Mouse (Mus musculus) 416B (cell line): ENCODE measurements at regions not wholly inside any gene's neighbourhood (a gene's known extent, or its start where the extent isn't known, plus 50 kb on each side); places are given as distances from the start of the nearest gene placed in this dataset.

Experiments used
- DNase-seq: peaks from one replicate; pipeline ENCODE4 v3.0.0; 2011; ENCODE audit warnings: low read depth

GRCm38 (mm10) chr9:90683319-90683718 is 412.7 kb upstream of the Tbc1d2b start:
- DNase-seq, result no peak

GRCm38 (mm10) chr9:90690066-90690465 is 419.5 kb upstream of the Tbc1d2b start:
- no peak for DNase-seq

- DNase-seq, result no peak
These were observed 420.5 kb upstream of the Tbc1d2b start for GRCm38 (mm10) chr9:90691137-90691536.

DNA sequence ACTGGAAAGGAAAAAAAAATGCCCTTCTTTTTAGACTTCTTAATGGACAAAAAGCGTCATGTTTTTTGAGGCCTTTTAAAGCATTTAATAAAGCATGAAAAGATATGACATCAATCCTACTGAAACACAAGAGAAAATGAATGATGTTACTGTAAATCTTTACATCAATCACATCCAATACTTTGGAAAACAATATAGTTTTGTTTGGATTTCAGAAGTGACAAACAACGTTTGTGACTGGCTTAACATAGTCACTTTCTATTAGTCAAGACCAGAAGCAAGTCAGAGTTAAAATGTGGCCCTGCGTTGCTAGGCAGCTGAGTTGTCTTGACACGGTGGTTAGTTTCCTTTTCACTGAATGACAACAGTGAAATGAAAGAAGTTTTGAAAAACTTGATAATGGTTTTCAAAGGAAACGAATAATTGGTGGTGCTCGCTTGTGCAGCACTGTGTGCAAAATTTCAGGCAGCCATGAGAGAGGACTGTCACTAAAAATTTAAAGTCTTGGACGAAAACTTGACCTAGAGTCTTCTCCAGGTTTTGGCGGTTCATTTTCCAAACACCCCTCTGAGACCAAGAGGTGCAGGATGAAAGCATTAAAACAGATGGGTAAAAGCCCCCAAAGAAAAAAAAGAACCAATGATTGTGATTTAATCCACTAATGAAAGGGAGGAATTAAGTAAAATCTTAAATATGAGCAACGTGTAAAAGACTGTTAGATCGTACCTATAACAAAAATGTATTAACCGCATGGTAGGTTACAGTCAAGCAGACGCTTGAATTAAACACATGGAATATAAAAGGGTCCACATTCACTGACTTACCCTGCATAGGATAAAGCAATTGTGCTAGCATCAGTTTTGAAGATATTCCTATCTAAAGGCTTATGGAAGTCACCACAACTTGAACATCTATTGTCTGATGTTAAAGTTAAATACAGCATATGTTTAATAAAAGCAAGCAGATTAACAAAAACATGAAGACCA is 421.4 kb upstream of the Tbc1d2b start:
- DNase-seq, result no peak

GRCm38 (mm10) chr9:90693031-90693671 is 422.5 kb upstream of the Tbc1d2b start:
- DNase-seq, result no peak

DNA sequence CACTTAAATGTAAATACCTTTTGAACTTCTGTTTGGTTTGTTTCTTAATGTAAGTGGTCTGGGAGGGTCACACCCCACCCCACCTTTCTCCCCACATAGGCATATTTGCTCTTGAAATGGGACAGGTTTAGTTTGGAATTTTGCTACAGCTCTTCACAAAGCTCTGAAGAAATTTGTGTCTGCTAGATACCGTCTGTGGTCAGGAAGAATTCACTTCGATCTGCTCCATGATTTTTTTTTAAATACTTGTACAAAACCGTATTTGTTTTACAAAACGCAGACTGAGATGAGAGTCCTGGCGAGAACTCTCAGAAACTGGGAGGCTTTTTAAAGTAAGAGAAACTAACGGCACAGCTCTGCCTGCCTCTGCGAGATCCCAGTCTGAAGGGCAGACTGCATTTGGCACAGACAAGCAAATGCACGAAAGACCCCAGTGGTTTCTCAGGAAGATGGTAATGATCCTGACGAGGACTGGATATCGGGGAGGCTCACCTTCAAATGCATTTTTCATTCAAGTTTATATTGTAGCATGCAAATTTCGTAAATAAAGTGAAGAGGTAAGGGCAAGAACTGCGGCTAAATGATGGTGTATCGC is 423.5 kb upstream of the Tbc1d2b start:
- no peak for DNase-seq

DNA sequence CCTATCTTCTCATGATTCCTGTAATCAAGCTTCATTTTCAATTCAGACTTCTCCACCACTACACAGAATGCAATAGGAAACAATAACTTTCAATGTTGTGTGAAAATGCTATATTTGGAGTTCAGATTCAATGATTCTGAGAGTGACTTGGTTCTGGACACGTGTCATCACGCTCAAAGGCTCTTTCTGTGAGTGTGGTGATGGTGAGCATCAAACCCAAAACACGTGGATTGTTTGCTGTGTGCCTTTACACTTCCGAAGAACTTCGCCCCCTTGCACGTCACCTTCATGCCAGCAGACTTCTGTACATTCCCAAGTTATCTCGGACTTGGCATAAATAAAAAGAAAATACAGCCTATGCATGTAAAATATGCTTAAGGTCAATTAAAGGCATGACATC is 425.1 kb upstream of the Tbc1d2b start:
- DNase-seq, result no peak

GRCm38 (mm10) chr9:90697279-90698000 is 426.8 kb upstream of the Tbc1d2b start:
- peak; percentile 8 for DNase-seq

DNA sequence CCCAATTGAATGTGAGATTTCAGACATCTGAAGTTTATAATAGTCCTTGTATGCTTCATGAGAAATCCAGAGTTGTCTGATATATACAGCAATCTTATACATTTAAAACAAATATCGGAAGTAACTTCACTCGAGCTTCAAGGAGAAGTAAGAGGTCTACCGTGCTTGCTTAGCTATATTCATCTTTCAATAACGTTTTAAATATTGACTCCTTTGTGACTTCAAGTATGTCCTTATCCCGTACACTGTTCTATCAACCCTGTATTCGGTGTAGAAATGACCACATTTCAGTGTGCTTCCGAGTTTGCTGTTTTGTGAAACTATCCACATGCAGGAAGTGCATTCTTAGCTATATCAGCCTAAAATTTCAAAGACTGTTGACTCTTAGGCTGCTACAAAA is 427.8 kb upstream of the Tbc1d2b start:
- DNase-seq, result no peak

DNA sequence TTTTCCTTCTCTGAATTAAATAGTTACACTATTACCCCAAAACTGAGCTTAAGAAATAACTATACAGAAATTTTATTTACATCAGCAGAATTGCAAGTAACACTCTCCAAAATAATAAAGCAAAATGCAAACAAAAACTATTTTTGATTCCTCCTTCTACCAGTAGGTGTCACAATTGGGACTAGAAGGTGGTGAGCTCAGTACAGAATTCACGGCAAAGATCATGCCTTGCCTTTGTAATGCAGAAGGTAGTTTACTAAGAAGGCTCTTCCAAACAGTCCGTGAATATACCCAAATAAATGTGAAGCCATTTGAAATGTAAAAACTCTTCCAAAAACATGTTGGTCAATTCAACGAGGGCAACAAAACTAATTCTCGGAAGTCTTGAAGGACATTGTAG is 428.5 kb upstream of the Tbc1d2b start:
- DNase-seq, result peak; percentile 67

DNA sequence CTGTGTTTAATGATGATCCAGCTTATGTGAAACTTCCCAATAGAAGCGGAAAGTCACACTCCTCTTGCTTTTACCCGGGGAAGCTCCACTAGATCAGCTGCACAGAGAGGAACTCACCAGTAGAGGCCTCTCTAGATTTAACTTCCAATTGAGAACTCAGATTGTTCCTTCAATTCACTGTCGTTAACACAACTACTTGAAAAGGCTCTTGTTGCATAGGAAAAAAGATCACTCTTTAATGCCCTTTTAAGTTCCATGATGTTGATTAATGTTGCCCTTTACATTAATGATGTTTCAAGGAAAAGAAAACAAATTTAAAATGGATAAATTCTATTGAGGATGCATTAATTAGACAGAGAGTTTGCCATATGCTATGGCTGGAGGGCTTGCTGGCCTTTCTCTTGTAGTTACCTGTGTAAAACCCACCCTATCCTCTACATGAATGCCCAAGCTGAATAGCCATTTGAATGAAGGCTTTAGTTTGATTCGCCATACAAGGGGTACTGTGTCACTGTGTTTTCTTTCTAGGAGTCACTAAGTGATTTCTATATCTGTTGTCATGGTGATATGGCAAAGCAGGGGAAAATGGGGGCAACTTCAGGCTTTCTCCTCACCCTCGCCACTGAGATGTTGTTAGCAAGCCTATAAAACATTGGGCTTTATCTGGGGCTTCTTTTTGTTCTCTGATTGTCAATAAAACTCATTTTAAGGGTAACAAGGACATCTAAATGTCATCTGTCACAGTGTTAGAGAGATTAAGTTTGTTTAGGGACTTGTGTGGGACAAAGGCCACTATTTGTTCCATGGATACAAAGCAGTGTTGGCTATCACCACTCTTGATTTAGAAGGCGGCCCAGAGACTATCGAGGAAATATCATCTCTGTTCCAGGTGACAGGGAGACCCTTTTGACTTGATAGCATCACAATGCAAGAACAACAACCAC is 429.9 kb upstream of the Tbc1d2b start:
- DNase-seq, result peak; percentile 23

DNA sequence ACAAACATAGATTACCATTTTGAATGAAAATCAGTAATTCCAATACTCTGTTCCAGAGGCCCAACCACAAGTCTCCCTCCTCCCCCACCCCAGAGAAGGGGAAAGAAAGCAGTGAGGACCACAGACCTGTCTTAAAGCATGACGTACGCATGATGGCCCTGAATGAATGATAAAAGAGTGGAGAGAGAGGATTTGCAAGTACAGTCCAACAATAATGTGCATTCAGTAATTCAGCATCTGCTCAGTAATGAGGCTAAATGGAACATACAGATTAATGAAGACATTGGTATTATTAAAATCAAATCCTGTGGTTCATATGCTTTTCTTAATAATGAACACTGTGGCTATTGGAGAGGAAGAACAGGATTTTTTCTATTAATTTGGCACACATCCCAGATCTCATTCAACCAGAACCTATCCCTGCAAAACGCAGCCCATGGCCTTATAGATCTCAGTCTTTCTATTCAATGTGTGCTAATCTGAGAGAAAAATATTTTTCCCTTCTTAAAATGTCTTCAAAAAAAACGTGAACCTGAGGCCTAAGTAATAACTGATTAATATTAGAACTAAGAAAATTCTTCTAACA is 430.7 kb upstream of the Tbc1d2b start:
- no peak for DNase-seq

DNA sequence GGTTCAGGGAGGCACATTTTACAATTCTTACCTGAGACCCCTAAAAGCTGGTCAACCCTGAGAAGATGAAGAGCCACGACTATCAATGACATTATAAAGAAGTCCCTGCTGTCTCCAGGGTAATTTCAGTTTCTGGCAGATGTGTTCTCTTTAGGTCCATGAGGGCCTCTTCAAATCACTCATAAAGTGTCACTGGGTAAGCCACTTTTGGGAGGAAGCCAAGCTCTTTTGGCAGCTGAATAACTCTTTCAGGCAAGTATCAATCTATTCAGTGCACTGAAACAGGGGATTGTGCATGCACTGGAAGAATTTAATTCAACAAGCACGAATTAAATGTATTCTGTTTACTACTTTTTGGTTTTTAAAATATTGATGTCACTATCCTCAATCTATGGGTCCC is 443.1 kb upstream of the Tbc1d2b start:
- DNase-seq, result no peak

DNA sequence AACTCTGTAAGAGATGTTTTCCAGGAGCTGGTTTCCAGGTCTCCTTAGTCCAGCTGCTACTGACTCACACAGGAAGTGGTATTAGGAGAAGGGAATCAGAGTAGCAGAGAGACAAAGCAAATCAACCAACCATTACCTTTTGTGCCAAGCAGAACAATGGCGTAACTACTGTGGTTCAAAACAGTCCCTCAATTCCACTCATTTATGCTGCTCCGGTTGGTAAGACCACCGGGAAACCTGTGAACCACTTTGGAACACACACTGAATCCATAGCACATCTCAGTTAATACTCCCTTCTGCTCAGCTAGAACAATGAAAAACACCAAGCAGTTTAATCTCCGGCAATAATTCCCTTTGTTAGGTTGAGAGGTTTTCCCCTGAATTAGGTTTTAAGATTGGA is 460.8 kb upstream of the Tbc1d2b start:
- no peak for DNase-seq

- no peak for DNase-seq
These were observed 486.6 kb upstream of the Tbc1d2b start for GRCm38 (mm10) chr9:90757175-90757574.

GRCm38 (mm10) chr9:90774296-90774695 is 503.7 kb upstream of the Tbc1d2b start:
- DNase-seq, result no peak

DNA sequence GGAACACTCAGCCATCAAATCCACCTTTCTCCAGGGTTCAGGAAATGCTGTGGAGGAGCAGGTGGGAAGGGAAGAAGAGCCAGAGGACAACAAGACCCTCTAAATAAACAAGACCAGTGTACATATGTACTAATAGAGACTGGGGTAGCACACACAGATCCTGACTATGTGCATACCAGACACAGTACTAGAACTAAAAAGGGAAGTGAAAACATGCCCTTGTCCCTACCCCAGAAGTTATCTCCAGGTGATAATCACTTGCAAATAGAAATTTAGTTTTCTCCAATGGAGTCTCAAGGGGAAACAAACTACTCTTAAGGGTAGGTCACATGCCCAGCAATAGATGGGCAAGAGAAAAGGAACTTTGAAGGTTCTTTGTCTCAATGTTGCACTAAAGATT is 518.9 kb upstream of the Tbc1d2b start:
- no peak for DNase-seq

DNA sequence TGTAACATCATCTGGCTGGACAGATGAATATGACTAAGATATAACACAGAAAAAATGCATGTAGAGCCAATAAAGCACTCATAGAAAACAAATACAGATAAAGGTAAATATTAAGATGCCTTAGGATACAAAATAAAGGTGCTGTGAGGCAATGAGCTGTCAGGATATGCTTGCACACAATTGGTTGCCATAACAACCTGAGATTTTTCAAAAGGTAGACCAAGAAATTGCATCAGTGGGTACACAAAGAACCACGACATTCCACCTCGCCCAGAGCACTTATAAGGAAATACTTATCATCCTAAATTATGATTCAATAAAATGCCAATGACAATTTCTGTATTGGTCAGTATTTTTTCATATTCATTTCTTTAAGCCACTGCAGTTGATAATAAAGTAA is 521.3 kb upstream of the Tbc1d2b start:
- no peak for DNase-seq

DNA sequence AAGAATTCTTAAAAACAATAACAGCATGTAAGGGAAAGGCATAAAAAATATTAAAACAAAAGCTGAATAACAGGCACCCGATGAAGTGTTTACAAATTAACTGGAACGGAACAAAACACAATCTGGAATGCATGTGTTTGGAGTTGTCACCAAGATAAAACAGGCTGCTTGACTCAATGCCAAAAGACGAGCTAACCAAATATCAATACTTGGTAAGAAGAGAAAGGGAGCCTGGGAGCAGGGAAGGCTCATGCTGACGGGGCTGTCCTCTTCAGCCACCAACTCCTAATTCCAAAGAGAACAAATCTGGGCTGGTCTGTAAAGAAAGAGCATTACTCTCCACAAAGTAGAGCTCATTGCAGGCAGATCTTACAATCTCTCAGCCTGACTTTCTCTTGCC is 545.4 kb upstream of the Zic4 start:
- no peak for DNase-seq

GRCm38 (mm10) chr9:90823574-90824280 is 538.5 kb upstream of the Zic4 start:
- peak; percentile 24 for DNase-seq
